Mouse (Mus musculus): ENCODE data around the gene Smim11.

DNA sequence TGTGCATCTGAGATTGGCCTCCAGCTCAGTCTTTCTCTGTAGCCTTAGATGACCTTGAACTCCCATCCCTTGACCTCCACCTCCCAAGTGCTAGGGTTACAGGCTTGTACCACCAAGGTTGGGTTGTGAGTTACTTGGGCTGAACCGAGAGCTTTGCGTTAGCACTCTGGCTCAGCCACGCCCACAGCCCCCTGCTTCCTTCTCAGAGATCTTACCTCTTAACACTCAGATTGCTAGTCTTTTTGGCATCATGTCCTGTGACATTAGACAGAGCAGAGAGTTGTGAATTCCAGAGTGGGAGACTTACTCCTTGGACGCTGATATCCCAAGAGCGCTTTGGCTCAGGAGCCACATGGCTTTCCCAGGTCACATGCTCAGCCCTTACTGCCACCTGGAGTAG lies 1.4 kb downstream of the Smim11 start:
- no peak for TF ChIP-seq CTCF (IDR thresholded peaks at IDR 0.05; ENCODE audit: low read depth, low read length)
- TF ChIP-seq POLR2AphosphoS5 (IDR thresholded peaks at IDR 0.05; ENCODE audit: insufficient replicate concordance, low read depth, low read length) = no peak
- no peak for TF ChIP-seq TAL1 (conservative IDR thresholded peaks at IDR 0.05; ENCODE audit: low read depth, low read length)
- TF ChIP-seq GATA1 (IDR thresholded peaks at IDR 0.05; ENCODE audit: borderline replicate concordance, low read length) = no peak
- TF ChIP-seq GATA2 (IDR thresholded peaks at IDR 0.05; ENCODE audit: borderline replicate concordance, low read depth, low read length) = no peak

Data from G1E (cell line).